Mouse (Mus musculus): ENCODE measurements around the gene Hspbp1. TPM values are rescaled to one million over a fixed set of nuclear protein-coding genes. Genes with fewer than 3 reads are reported as not detected.

Gene Hspbp1
- polyA plus RNA-seq, 1 experiment from 2014 or later, result 137 TPM

DNA sequence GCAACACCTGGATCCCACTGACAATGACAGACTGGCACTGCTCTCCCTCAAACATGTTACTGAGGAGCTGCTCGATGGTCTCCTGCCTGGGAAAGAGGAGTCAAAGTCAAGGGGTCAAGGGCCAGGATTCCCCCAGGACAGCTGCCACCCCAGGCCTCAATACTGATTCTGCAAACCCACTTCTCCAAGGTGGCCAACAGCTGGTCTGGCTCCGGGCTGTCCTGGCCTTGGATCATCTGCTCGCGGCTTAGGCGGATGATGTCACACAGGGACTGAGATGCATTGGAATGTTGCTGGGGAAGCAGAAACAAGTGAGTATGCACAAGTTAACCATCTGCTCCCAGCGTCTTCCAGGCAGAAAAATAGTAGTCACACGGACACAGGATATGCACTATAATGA lies 42.9 kb downstream of the Hspbp1 start:
- no peak for ATAC-seq (replicated peaks; ENCODE audit: low FRiP score)

DNA sequence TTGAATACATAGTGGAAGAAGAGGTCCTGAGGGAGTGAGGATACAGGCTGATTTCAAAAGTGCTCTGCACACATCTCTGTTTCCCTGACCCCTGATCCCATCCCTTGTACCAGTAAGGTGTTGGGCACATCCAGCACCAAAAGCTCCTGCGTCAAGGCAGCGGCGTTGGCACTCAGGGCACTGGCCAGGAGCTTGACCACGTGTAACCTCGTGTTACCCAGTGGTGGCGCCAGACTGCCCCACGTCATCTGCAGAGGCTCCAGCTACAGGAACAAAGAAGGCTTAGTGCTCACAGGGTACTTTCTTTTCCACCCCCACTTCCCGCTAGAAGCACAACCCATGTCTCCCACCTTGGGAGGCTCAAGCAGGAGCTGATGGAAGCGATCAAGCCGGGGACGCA lies 43.7 kb downstream of the Hspbp1 start:
- H3K4me2 ChIP-seq, result no peak overlapping the region
- no peak overlapping the region for H3K4me3 ChIP-seq (ENCODE audit: low read depth, low read length)
- H3K9me3 ChIP-seq (ENCODE audit: control insufficient read depth, low read length), result no peaks in the 10 kb centered on the region
- no peaks in the 10 kb centered on the region for H3K27me3 ChIP-seq (replicated peaks; ENCODE audit: control insufficient read depth, insufficient read depth, low read length)
- H3K36me3 ChIP-seq (ENCODE audit: control insufficient read depth, insufficient read depth, low read length), result peaks cover 54% of the 10 kb centered on the region
- no peak for ATAC-seq (replicated peaks; ENCODE audit: low FRiP score)
- 83% methylated on average over 11 of the region's 11 CpGs for WGBS
- peaks cover 12% of the 10 kb centered on the region; the same call in 1 of the 2 replicates for H3K4me1 ChIP-seq (replicated peaks; ENCODE audit: control insufficient read depth, insufficient read depth, low read length)
- no peak overlapping the region for H3K9ac ChIP-seq (ENCODE audit: low read depth, low read length)
- H3K27ac ChIP-seq (ENCODE audit: low read depth, low read length), result no peak overlapping the region
- DNase-seq (ENCODE audit: low spot score), result no peak

More for the DNA sequence above, 42.9 kb downstream of the Hspbp1 start:
- Histone ChIP-seq H3K9ac (ENCODE audit: low read depth, low read length) (no peak overlapping the region), H3K36me3 (ENCODE audit: control insufficient read depth, insufficient read depth, low read length) (peaks cover 57% of the 10 kb centered on the region), H3K4me3 (ENCODE audit: low read depth, low read length) (no peak overlapping the region), H3K27me3 (replicated peaks; ENCODE audit: control insufficient read depth, insufficient read depth, low read length) (no peaks in the 10 kb centered on the region), H3K27ac (ENCODE audit: low read depth, low read length) (no peak overlapping the region), H3K4me1 (replicated peaks; ENCODE audit: control insufficient read depth, insufficient read depth, low read length) (peaks cover 14% of the 10 kb centered on the region), H3K4me2 (no peak overlapping the region), H3K9me3 (ENCODE audit: control insufficient read depth, low read length) (no peaks in the 10 kb centered on the region)
- 87% methylated on average over 7 of the region's 7 CpGs for WGBS
- DNase-seq (ENCODE audit: low spot score), result no peak

DNA sequence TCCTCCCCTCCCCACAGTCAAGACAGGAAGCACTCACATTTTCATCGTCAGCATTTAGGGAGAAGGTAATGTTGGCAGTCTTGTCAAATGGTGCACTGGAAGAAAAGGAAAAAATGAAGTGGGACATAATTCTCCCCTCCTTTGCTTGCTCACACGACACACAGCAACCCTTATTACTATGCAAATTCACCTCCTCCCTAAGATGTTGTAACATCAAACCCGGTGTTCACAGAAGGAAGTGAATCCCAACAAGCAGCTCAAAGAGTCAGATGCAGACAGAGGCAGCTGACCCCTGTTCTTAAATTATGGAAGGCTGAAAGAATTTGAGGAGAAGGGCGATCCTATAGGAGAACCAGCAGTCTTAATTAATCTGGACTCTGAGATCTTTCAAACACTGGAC lies 48.7 kb downstream of the Hspbp1 start:
- WGBS, result 82% methylated on average over 4 of the region's 4 CpGs
- Histone ChIP-seq H3K36me3 (ENCODE audit: control insufficient read depth, insufficient read depth, low read length) (peaks cover 55% of the 10 kb centered on the region), H3K9ac (ENCODE audit: low read depth, low read length) (no peak overlapping the region), H3K27me3 (replicated peaks; ENCODE audit: control insufficient read depth, insufficient read depth, low read length) (no peaks in the 10 kb centered on the region), H3K4me1 (replicated peaks; ENCODE audit: control insufficient read depth, insufficient read depth, low read length) (peaks cover 4% of the 10 kb centered on the region), H3K9me3 (ENCODE audit: control insufficient read depth, low read length) (no peaks in the 10 kb centered on the region), H3K4me2 (no peak overlapping the region), H3K4me3 (ENCODE audit: low read depth, low read length) (no peak overlapping the region), H3K27ac (ENCODE audit: low read depth, low read length) (no peak overlapping the region)
- ATAC-seq (replicated peaks; ENCODE audit: low FRiP score), result no peak
- no peak for DNase-seq (ENCODE audit: low spot score)

DNA sequence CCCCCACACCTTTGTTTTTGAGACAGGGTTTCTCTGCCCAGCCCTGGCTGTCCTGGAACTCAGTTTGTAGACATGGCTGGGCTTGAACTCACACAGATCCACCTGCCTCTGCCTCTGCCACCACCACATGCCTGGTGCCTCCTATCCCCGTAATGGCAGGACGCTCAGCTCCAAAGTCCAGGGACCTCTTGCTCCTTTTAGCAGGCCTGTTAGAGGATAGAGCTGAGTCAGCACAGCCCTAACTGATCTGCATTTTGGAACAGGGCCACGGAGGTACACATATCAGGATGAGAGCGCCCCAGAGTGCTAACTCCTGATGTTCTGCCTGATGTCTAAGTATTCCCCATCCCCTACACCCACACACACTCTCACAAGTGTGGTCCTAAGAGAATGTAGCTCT lies 53.8 kb downstream of the Hspbp1 start, which contains the start of gene Tmem86b:
TSS of gene Tmem86b (minus strand) at position 392 of the 400 bp plus-strand sequence.
- H3K9me3 ChIP-seq (ENCODE audit: control insufficient read depth, low read length), result no peaks in the 10 kb centered on the region
- 70% methylated on average over 4 of the region's 4 CpGs for WGBS
- H3K27ac ChIP-seq (ENCODE audit: low read depth, low read length), result peak within 1 kb of the TSS; percentile 95
- H3K9ac ChIP-seq (ENCODE audit: low read depth, low read length), result peak within 1 kb of the TSS; percentile 30; the same call in 1 of the 2 replicates
- H3K4me1 ChIP-seq (replicated peaks; ENCODE audit: control insufficient read depth, insufficient read depth, low read length), result peaks cover 24% of the 10 kb centered on the region
- ATAC-seq (replicated peaks; ENCODE audit: low FRiP score), result peak; percentile 21
- peak within 1 kb of the TSS; percentile 46 for H3K4me3 ChIP-seq (ENCODE audit: low read depth, low read length)
- H3K36me3 ChIP-seq (ENCODE audit: control insufficient read depth, insufficient read depth, low read length), result peaks cover 41% of the 10 kb centered on the region
- H3K4me2 ChIP-seq, result peak within 1 kb of the TSS; percentile 76
- H3K27me3 ChIP-seq (replicated peaks; ENCODE audit: control insufficient read depth, insufficient read depth, low read length), result no peaks in the 10 kb centered on the region
- DNase-seq (ENCODE audit: low spot score), result no peak

DNA sequence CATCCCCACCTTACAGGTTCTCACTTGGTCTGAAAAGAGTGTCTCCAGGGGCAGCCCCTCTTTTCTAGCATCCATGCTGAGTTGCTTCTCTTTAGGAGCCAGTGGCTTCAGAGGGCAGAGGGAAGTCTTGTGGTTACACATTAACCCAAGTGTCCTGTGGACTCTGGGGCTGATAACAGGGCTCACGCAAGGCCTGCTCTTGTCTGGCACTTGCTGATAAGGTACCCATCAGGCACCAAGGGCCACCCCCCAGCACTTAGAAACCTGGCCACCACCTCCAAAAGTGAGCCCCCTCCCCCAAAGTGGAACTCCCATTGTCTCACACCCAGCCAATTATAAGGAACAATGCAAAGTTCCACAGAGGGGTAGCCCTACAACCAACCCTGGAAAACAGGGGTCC lies 54.7 kb downstream of the Hspbp1 start:
- Histone ChIP-seq H3K4me1 (replicated peaks; ENCODE audit: control insufficient read depth, insufficient read depth, low read length) (peaks cover 25% of the 10 kb centered on the region), H3K9me3 (ENCODE audit: control insufficient read depth, low read length) (no peaks in the 10 kb centered on the region), H3K27me3 (replicated peaks; ENCODE audit: control insufficient read depth, insufficient read depth, low read length) (no peaks in the 10 kb centered on the region), H3K36me3 (ENCODE audit: control insufficient read depth, insufficient read depth, low read length) (peaks cover 35% of the 10 kb centered on the region), H3K4me2 (peak overlapping the region; percentile 76), H3K9ac (ENCODE audit: low read depth, low read length) (peak overlapping the region; percentile 64), H3K4me3 (ENCODE audit: low read depth, low read length) (peak overlapping the region; percentile 46), H3K27ac (ENCODE audit: low read depth, low read length) (peak overlapping the region; percentile 95)
- peak; percentile 69 for DNase-seq (ENCODE audit: low spot score)
- ATAC-seq (replicated peaks; ENCODE audit: low FRiP score), result peak; percentile 93
- WGBS, result 25% methylated on average over 1 of the region's 1 CpGs

DNA sequence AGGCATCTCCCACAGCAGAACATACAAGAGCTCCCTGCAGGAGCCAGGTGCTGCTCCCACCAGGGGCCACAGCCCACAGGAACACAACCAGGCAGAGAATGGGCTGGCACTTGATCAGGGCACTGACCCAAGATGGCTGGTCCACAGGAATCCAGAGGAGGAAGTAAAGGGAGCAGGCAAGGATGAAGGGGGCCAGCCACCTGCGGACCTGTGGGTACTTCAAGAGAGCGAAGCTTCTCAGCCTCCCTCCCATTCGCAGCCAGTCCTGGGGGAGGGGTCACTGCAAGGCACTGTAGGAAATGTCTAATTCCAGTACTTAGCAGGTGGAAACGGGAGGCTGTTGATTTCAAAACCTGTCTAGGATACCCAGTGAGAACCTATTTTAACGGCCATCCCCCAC lies 55.3 kb downstream of the Hspbp1 start:
- Histone ChIP-seq H3K4me3 (ENCODE audit: low read depth, low read length) (peak overlapping the region; percentile 46), H3K27ac (ENCODE audit: low read depth, low read length) (peak overlapping the region; percentile 95), H3K4me2 (peak overlapping the region; percentile 76), H3K4me1 (replicated peaks; ENCODE audit: control insufficient read depth, insufficient read depth, low read length) (peaks cover 25% of the 10 kb centered on the region), H3K9me3 (ENCODE audit: control insufficient read depth, low read length) (no peaks in the 10 kb centered on the region), H3K36me3 (ENCODE audit: control insufficient read depth, insufficient read depth, low read length) (peaks cover 35% of the 10 kb centered on the region), H3K9ac (ENCODE audit: low read depth, low read length) (peak overlapping the region; percentile 64), H3K27me3 (replicated peaks; ENCODE audit: control insufficient read depth, insufficient read depth, low read length) (no peaks in the 10 kb centered on the region)
- ATAC-seq (replicated peaks; ENCODE audit: low FRiP score) (peak; percentile 48), DNase-seq (ENCODE audit: low spot score) (no peak)
- WGBS, result 23% methylated on average over 5 of the region's 5 CpGs

DNA sequence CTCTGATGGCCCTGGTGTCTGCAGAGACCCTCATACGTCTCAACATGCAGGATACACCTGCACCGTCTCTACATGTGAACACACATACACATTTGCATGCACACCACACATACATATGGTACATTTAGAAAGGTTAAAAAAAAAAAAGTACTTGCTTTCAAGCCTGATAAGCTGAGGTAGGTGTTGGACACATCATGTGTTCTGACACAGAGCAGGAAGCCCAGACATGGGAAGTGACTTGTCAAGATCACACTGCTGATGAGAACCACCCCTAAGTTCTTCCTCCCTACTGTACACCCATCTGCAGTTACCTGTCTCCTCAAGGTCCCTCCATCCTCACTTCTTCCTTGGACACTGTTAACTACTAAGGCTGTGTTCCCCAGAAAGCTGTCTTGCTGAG lies 58.9 kb downstream of the Hspbp1 start:
- Histone ChIP-seq H3K27ac (ENCODE audit: low read depth, low read length) (no peak overlapping the region), H3K4me1 (replicated peaks; ENCODE audit: control insufficient read depth, insufficient read depth, low read length) (peaks cover 18% of the 10 kb centered on the region), H3K4me2 (no peak overlapping the region), H3K4me3 (ENCODE audit: low read depth, low read length) (no peak overlapping the region), H3K9ac (ENCODE audit: low read depth, low read length) (no peak overlapping the region), H3K36me3 (ENCODE audit: control insufficient read depth, insufficient read depth, low read length) (peaks cover 6% of the 10 kb centered on the region; the same call in 1 of the 2 replicates), H3K27me3 (replicated peaks; ENCODE audit: control insufficient read depth, insufficient read depth, low read length) (no peaks in the 10 kb centered on the region), H3K9me3 (ENCODE audit: control insufficient read depth, low read length) (no peaks in the 10 kb centered on the region)
- ATAC-seq (replicated peaks; ENCODE audit: low FRiP score) (no peak), DNase-seq (ENCODE audit: low spot score) (no peak)
- WGBS, result 86% methylated on average over 2 of the region's 2 CpGs

DNA sequence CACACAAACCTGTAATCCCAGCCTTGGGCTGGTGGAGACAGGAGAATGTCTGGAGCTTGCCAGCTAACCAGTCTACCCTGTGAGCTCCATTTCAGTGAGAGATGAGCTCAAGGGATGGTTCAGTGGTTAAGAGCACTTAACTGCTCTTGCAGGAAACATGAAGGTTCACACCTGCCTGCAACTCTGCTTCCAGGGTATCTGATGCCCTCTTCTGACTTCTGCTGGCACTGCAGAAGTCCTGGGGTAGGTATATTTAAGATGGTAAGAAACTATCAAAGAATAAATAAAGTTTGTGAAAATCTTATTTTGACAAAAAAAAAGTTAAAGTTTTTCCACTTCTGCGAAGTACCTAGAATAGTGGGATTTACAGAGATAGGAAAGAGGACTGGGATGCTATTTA lies 60.5 kb downstream of the Hspbp1 start:
- Histone ChIP-seq H3K9me3 (ENCODE audit: control insufficient read depth, low read length) (no peaks in the 10 kb centered on the region), H3K4me3 (ENCODE audit: low read depth, low read length) (no peak overlapping the region), H3K4me1 (replicated peaks; ENCODE audit: control insufficient read depth, insufficient read depth, low read length) (peaks cover 14% of the 10 kb centered on the region), H3K9ac (ENCODE audit: low read depth, low read length) (no peak overlapping the region), H3K4me2 (no peak overlapping the region), H3K27me3 (replicated peaks; ENCODE audit: control insufficient read depth, insufficient read depth, low read length) (no peaks in the 10 kb centered on the region), H3K36me3 (ENCODE audit: control insufficient read depth, insufficient read depth, low read length) (peaks cover 6% of the 10 kb centered on the region; the same call in 1 of the 2 replicates), H3K27ac (ENCODE audit: low read depth, low read length) (no peak overlapping the region)
- ATAC-seq (replicated peaks; ENCODE audit: low FRiP score) (no peak), DNase-seq (ENCODE audit: low spot score) (no peak)
- WGBS, result 49% methylated on average over 1 of the region's 1 CpGs

DNA sequence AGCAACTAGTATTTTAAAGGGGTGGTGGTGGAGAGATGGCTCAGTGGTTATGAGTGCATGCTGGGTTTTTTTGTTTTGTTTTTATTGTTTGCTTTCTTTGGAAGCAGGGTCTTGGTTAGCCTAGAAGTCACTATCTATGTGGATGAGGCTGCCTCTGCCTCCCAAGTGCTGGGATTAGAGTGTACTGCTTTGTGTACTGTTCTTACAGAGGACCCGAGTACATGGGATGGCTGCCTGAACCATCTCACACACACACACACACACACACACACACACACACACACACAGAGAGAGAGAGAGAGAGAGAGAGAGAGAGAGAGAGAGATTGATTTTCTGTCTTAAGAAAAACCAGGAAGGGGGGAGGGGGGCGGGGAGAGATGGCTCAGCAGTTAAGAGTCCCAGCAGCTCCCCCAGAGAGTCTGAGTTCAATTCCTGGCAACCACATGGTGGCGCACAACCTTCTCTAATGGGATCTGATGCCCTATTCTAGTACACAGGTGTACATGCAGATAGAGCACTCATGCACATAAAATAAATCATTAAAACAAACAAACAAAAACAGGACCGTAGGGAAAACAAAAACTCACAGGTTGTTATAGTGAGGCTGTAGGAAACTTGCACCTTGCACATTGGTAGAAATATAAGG lies 61.2 kb downstream of the Hspbp1 start:
- WGBS, result 26% methylated on average over 4 of the region's 4 CpGs
- no peak for DNase-seq (ENCODE audit: low spot score)
- Histone ChIP-seq H3K9ac (ENCODE audit: low read depth, low read length) (no peak overlapping the region), H3K27ac (ENCODE audit: low read depth, low read length) (no peak overlapping the region), H3K27me3 (replicated peaks; ENCODE audit: control insufficient read depth, insufficient read depth, low read length) (no peaks in the 10 kb centered on the region), H3K4me3 (ENCODE audit: low read depth, low read length) (no peak overlapping the region), H3K9me3 (ENCODE audit: control insufficient read depth, low read length) (no peaks in the 10 kb centered on the region), H3K36me3 (ENCODE audit: control insufficient read depth, insufficient read depth, low read length) (peaks cover 4% of the 10 kb centered on the region; the same call in 1 of the 2 replicates), H3K4me2 (no peak overlapping the region), H3K4me1 (replicated peaks; ENCODE audit: control insufficient read depth, insufficient read depth, low read length) (peaks cover 7% of the 10 kb centered on the region)
- ATAC-seq (replicated peaks; ENCODE audit: low FRiP score), result peak; percentile 72
